Mouse (Mus musculus): ENCODE measurements around the gene Rimklb. TPM values are rescaled to one million over a fixed set of nuclear protein-coding genes. Genes with fewer than 3 reads are reported as not detected.
"Not testable (repeated sequence)": the region's sequence is repeated elsewhere in the genome, so short reads cannot be mapped to it uniquely, and the experiment has no call there.

Rimklb gene
- polyA plus RNA-seq, 1 experiment from 2014 or later: 102 TPM

DNA sequence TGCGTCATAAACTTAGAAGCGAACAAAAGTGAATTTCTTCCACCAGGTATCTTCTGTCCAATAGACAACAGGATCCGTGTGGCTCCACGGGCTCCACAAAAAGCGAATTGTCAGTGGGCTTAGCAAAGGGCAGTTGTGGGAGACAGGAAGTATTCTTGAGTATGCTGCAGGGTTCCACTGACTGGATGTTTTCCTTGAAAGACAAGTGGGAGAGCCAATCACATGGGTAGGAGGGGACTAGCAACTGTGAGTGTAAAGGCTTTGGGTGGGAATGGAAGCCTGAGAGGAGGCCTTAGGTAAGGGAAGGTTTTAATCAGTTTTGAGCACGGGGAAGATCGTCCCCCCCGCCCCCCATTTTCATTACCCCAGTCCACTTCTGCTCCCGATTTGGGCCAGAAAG lies 24.0 kb upstream of the Rimklb start:
- ATAC-seq (ENCODE audit: low FRiP score): peak; percentile 81
- no peaks in the 10 kb centered on the region for H3K27me3 ChIP-seq
- H3K9me3 ChIP-seq: no peaks in the 10 kb centered on the region
- no peak overlapping the region for H3K9ac ChIP-seq
- no peak overlapping the region for H3K27ac ChIP-seq
- no peaks in the 10 kb centered on the region for H3K36me3 ChIP-seq
- H3K4me3 ChIP-seq: no peak overlapping the region
- WGBS: 77% methylated on average over 9 of the region's 9 CpGs
- no peak overlapping the region for H3K4me2 ChIP-seq
- no peaks in the 10 kb centered on the region for H3K4me1 ChIP-seq (replicated peaks)

GRCm38 (mm10) chr6:122519384-122519783 lies 20.8 kb upstream of the Rimklb start:
- no peak for ATAC-seq (ENCODE audit: low FRiP score)
- Histone ChIP-seq H3K9me3 (no peaks in the 10 kb centered on the region), H3K4me2 (no peak overlapping the region), H3K4me1 (replicated peaks) (no peaks in the 10 kb centered on the region), H3K27ac (no peak overlapping the region), H3K36me3 (no peaks in the 10 kb centered on the region), H3K27me3 (no peaks in the 10 kb centered on the region), H3K4me3 (no peak overlapping the region), H3K9ac (no peak overlapping the region)
- WGBS: 44% methylated on average over 2 of the region's 2 CpGs

GRCm38 (mm10) chr6:122517668-122518067 lies 19.1 kb upstream of the Rimklb start:
- Histone ChIP-seq H3K9ac (no peak overlapping the region), H3K27ac (no peak overlapping the region), H3K27me3 (no peaks in the 10 kb centered on the region), H3K4me2 (no peak overlapping the region), H3K4me1 (replicated peaks) (no peaks in the 10 kb centered on the region), H3K4me3 (no peak overlapping the region), H3K9me3 (no peaks in the 10 kb centered on the region), H3K36me3 (no peaks in the 10 kb centered on the region)
- ATAC-seq (ENCODE audit: low FRiP score): no peak
- whole genome bisulfite sequencing: 87% methylated on average over 1 of the region's 1 CpGs

DNA sequence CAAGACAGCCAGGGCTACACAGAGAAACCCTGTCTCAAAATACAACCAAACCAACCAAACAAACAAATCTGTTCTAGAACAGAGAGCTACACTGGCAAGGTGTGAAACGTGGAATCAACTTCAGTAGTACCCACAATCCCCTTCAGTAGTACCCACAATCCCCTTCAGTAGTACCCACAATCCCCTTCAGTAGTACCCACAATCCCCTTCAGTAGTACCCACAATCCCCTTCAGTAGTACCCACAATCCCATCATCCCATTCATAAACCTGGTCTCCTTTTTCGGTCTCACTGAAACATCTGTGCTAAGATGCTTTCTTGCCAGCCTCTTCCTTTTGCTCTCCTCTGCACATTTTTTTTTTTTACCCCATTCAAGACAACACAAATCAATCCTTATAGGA lies 17.2 kb upstream of the Rimklb start:
- H3K9me3 ChIP-seq; H3K36me3 ChIP-seq; ATAC-seq (ENCODE audit: low FRiP score); H3K4me2 ChIP-seq; H3K4me1 ChIP-seq (replicated peaks); H3K27me3 ChIP-seq; H3K27ac ChIP-seq; H3K9ac ChIP-seq; H3K4me3 ChIP-seq: not testable (repeated sequence)
- WGBS: 96% methylated on average over 2 of the region's 2 CpGs

DNA sequence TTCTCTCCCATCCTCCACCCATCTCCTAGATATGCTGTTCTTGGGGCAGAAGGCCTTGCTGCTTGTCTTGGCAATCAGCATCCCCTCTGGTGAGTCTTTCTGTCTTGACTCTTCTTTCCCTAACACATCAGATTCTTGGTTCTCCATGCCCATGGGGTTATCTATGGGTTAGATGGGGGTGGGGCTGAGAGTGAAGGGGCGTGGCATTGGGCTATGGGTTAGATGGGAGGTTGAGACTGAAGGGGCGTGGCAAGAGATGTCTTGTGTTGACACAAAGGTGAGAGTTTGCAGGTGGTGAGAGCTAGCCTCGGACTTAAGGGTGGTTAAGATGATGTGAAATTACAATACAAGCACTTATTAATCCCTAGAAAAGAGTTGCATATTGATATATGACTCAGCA lies 15.8 kb upstream of the Rimklb start:
- H3K4me1 ChIP-seq (replicated peaks): no peaks in the 10 kb centered on the region
- WGBS: 90% methylated on average over 3 of the region's 3 CpGs
- H3K4me2 ChIP-seq: no peak overlapping the region
- H3K9ac ChIP-seq: no peak overlapping the region
- no peak overlapping the region for H3K4me3 ChIP-seq
- H3K9me3 ChIP-seq: no peaks in the 10 kb centered on the region
- H3K27me3 ChIP-seq: no peaks in the 10 kb centered on the region
- ATAC-seq (ENCODE audit: low FRiP score): no peak
- no peak overlapping the region for H3K27ac ChIP-seq
- no peaks in the 10 kb centered on the region for H3K36me3 ChIP-seq

DNA sequence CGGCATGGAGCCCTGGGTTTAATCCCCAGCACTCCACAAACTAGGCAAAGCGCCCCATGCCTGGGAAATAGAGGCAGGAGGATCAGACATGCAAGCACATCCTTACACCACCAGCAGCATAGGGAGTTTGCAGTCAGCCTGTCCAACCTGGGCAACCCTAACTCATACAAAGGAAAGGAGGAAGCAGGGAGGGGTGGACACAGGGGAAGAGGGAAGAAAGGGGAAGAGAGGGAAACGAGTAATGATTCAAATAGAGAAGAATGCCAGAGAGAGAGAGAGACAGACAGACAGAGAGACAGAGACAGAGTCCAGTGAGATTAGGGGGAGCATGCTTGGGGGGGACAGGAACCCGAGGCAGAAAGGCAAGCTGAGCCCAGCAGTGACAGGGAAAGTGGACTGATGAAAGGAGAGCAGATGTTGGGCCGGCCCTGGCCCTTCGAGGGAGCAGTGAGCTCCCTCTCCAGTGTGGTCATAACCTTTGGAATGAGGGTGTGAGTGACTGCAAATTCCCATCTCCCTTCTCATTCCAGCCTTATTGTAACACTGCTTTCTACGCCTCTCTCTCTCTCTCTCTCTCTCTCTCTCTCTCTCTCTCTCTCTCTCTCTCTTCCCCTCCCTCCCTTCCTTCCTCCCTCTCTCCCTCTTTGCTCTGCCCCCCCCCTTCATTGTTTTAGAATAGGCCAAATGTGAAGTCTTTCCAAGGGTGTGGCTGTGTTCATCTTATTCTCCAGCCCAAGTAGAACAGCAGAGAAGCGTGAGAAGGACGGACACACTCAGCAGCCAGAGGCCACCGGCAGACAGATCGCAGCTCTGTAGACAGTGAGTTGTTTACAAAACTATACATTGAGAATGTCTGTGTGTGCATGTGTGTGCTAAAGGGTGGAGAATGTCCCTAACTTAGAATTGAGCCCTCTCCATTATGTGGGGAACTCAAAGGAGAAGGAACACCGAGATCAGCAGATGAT lies 14.6 kb upstream of the Rimklb start:
- no peak for ATAC-seq (ENCODE audit: low FRiP score)
- no peak overlapping the region for H3K4me2 ChIP-seq
- no peaks in the 10 kb centered on the region for H3K9me3 ChIP-seq
- no peaks in the 10 kb centered on the region for H3K27me3 ChIP-seq
- H3K27ac ChIP-seq: no peak overlapping the region
- H3K4me1 ChIP-seq (replicated peaks): no peaks in the 10 kb centered on the region
- no peak overlapping the region for H3K9ac ChIP-seq
- H3K36me3 ChIP-seq: no peaks in the 10 kb centered on the region
- 71% methylated on average over 12 of the region's 12 CpGs for WGBS
- no peak overlapping the region for H3K4me3 ChIP-seq

DNA sequence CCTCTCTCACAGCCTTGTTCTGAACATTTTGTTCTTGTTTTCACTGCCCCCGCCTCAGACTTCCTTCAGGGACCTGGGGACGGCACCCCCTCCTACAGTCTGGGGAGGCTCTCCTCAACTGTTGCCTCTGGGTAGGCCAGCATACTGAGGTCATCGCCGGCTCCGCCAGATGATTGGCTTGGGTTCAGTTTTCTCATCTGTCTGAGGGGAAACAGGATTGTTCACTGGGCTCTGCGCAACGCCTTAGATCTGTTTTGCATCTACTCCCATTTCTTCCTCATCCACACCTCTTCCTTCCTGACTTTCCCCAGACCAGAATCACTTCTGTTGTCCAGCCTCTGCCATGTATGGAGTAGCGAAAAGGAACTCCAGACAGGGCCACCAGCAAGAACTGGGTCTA lies 9.9 kb upstream of the Rimklb start:
- ATAC-seq (ENCODE audit: low FRiP score): no peak
- Histone ChIP-seq H3K9me3 (no peaks in the 10 kb centered on the region), H3K9ac (no peak overlapping the region), H3K4me1 (replicated peaks) (no peaks in the 10 kb centered on the region), H3K4me3 (no peak overlapping the region), H3K36me3 (no peaks in the 10 kb centered on the region), H3K27me3 (no peaks in the 10 kb centered on the region), H3K4me2 (no peak overlapping the region), H3K27ac (no peak overlapping the region)
- 85% methylated on average over 8 of the region's 8 CpGs for WGBS

DNA sequence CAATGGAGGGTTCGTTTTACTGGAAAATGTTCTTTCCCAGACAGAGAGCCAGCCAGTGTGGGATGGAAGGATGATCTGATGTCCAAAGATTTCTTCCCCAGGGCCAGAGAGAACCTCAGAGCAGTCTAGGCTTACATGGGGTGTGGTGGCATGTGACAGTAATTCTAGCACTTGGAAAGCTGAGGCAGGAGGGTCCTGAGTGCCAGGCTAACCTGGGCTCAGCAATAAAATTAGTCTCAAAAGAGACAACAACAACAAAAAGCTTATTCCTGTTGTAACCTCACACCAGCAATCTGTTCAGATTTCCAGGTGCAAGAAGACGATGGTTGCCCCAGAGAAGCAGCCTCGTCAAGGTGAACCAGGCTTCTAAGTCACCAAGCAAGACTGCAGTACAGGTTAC lies 7.0 kb upstream of the Rimklb start, which contains the start of gene Mfap5:
Mfap5 (plus strand) TSS at position 301 of the 400 bp plus-strand sequence.
- Histone ChIP-seq H3K4me3 (no peak within 1 kb of the TSS), H3K4me2 (no peak within 1 kb of the TSS), H3K9ac (no peak within 1 kb of the TSS), H3K9me3 (no peaks in the 10 kb centered on the region), H3K4me1 (replicated peaks) (no peaks in the 10 kb centered on the region), H3K27ac (no peak within 1 kb of the TSS), H3K27me3 (no peaks in the 10 kb centered on the region), H3K36me3 (no peaks in the 10 kb centered on the region)
- 88% methylated on average over 3 of the region's 3 CpGs for WGBS
- ATAC-seq (ENCODE audit: low FRiP score): no peak

GRCm38 (mm10) chr6:122505041-122505440 lies 6.5 kb upstream of the Rimklb start:
- WGBS: 80% methylated on average over 4 of the region's 4 CpGs
- H3K4me1 ChIP-seq (replicated peaks): no peaks in the 10 kb centered on the region
- no peak overlapping the region for H3K9ac ChIP-seq
- no peaks in the 10 kb centered on the region for H3K36me3 ChIP-seq
- ATAC-seq (ENCODE audit: low FRiP score): no peak
- H3K4me2 ChIP-seq: no peak overlapping the region
- no peaks in the 10 kb centered on the region for H3K9me3 ChIP-seq
- H3K27ac ChIP-seq: no peak overlapping the region
- no peak overlapping the region for H3K4me3 ChIP-seq
- no peaks in the 10 kb centered on the region for H3K27me3 ChIP-seq

GRCm38 (mm10) chr6:122496501-122496900 lies 2.1 kb downstream of the Rimklb start:
- no peak for ATAC-seq (ENCODE audit: low FRiP score)
- no peaks in the 10 kb centered on the region for H3K36me3 ChIP-seq
- no peaks in the 10 kb centered on the region for H3K9me3 ChIP-seq
- H3K27ac ChIP-seq: peak overlapping the region; percentile 75
- H3K27me3 ChIP-seq: 0 out of 2 replicates have a peak, but pooled peaks cover 11% of the 10 kb centered on the region
- H3K4me3 ChIP-seq: no peak overlapping the region
- 38% methylated on average over 5 of the region's 5 CpGs for WGBS
- peak overlapping the region; percentile 25; the same call in 1 of the 2 replicates for H3K4me2 ChIP-seq
- no peak overlapping the region for H3K9ac ChIP-seq
- H3K4me1 ChIP-seq (replicated peaks): peaks cover 38% of the 10 kb centered on the region

DNA sequence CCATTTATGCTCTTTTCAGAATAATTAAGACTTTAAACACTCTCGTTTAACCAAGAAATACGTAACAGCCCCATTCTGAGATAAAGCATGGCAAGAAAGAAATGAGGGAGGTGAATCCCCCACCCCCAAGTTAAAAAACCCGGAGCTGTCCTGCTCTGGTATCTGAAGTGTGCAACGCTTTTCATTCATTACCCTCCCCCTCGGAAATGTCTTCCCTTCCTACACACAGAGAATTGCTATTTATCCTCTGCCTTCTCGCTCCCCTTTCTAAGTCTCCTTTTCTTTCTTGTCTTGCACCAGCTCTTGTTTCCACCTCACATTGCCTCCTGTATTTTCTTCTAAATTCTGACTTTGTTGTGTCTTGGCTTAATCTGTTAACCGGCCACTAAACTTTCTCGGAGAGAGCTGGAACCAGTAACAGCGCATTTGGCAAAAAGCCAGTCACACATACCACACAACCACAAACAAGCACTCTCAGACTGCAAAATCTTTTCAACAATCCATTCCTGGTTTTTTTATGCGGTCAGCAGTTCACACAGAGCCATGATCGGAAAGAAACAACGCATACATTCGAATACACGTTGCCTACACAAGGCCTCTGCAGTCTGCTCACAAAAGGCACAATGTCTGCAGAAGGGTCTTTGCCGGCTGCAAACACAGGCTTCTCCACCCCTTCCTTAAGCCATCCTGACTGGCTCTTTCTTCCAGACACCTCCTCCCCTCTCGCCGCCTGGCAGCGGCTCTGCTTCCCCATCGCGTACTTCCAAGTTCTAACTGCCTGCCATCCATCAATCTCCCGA lies 3.3 kb downstream of the Rimklb start:
- peaks cover 45% of the 10 kb centered on the region for H3K4me1 ChIP-seq (replicated peaks)
- peak overlapping the region; percentile 7; the same call in 1 of the 2 replicates for H3K4me3 ChIP-seq
- WGBS: 5% methylated on average over 21 of the region's 21 CpGs
- no peaks in the 10 kb centered on the region for H3K9me3 ChIP-seq
- ATAC-seq (ENCODE audit: low FRiP score): peak; percentile 73
- H3K36me3 ChIP-seq: no peaks in the 10 kb centered on the region
- 0 out of 2 replicates have a peak, but pooled peaks cover 11% of the 10 kb centered on the region for H3K27me3 ChIP-seq
- H3K27ac ChIP-seq: peak overlapping the region; percentile 75
- 0 out of 2 replicates have a peak overlapping the region, but pooled peaks have one; percentile 30 for H3K9ac ChIP-seq
- H3K4me2 ChIP-seq: peak overlapping the region; percentile 37

DNA sequence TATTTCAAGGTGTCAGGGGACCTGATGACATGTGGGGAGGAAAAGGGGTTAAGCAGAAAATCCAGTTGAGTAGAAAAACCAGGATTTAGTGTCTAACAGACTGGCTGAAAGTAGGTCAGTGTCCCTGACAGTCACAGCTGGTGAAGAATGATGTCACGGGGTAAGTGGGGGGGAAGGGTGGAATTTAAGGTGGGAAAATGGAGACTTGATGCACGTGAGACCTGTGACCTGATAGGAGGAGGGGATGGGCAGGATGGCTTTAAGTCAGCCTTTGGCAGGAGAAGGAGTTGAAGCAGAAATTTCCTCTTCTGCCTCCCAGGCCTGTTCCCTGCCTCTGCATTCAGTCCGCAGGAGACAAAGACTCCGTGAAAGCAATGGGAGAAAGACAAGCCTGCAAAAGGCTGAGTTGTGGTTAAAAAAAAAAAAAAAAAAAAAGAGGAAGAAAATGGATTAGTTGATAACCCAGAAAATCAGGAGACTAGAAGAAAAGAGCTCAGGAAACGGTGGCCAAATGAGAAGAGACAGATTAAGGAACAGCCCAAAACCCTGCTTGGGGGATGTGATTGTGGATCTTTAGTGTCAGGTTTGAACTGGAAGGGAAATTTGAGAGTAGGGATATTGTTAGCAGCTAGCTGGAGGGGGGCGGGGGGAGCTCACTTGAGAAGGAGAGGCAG lies 4.6 kb downstream of the Rimklb start:
- peak overlapping the region; percentile 75; the same call in 1 of the 2 replicates for H3K27ac ChIP-seq
- no peaks in the 10 kb centered on the region for H3K9me3 ChIP-seq
- no peak overlapping the region for H3K9ac ChIP-seq
- peaks cover 45% of the 10 kb centered on the region for H3K4me1 ChIP-seq (replicated peaks)
- no peak overlapping the region for H3K4me2 ChIP-seq
- ATAC-seq (ENCODE audit: low FRiP score): no peak
- H3K36me3 ChIP-seq: no peaks in the 10 kb centered on the region
- WGBS: 33% methylated on average over 6 of the region's 6 CpGs
- 0 out of 2 replicates have a peak, but pooled peaks cover 11% of the 10 kb centered on the region for H3K27me3 ChIP-seq
- H3K4me3 ChIP-seq: no peak overlapping the region

Data from hindbrain, embryonic 13.5 days (tissue).